Comparison of ENCODE assay signal across 15 mouse cellular contexts in genomic region chr13:75738957-75739356, GRCm38 (mm10). TPM values are rescaled to one million over a fixed set of nuclear protein-coding genes. Genes with fewer than 3 reads are reported as not detected.
DNase-seq lines count a peak whose midpoint lies in the region; ATAC-seq and TF ChIP-seq lines count a peak whose summit lies in the region.
"Had no signal": no experiment of that assay in that cellular context is flagged by ENCODE, and none has a peak within 500 bp of the region (broad histone marks: within the 10 kb centered on the region; RNA-seq: fewer than 3 reads in every experiment).

No protein-coding gene starts in this region.

- no peak overlapping the region for H3K4me2 ChIP-seq in lung, embryonic 15.5 days
- H3K4me2 ChIP-seq in liver, embryonic 14.5 days (ENCODE audit: low read depth), result peak overlapping the region; percentile 65
- H3K4me2 ChIP-seq in stomach, embryonic 16.5 days (ENCODE audit: low read depth, low read length), result no peak overlapping the region
- H3K4me2 ChIP-seq: hindbrain, embryonic 12.5 days; neural tube, embryonic 12.5 days had no signal

- H3K27me3 ChIP-seq in lung, embryonic 15.5 days, result no peaks in the 10 kb centered on the region
- H3K27me3 ChIP-seq in liver, embryonic 14.5 days (ENCODE audit: control insufficient read depth, insufficient read depth, low read length), result no peaks in the 10 kb centered on the region
- H3K27me3 ChIP-seq in stomach, embryonic 16.5 days (ENCODE audit: control insufficient read depth, insufficient read depth, low read length), result no peaks in the 10 kb centered on the region
- H3K27me3 ChIP-seq: hindbrain, embryonic 12.5 days; neural tube, embryonic 12.5 days; Patski had no signal

- H3K9me3 ChIP-seq in lung, embryonic 15.5 days, result no peaks in the 10 kb centered on the region
- H3K9me3 ChIP-seq in liver, embryonic 14.5 days (ENCODE audit: control insufficient read depth, low read length), result no peaks in the 10 kb centered on the region
- no peaks in the 10 kb centered on the region for H3K9me3 ChIP-seq in stomach, embryonic 16.5 days (replicated peaks; ENCODE audit: control insufficient read depth, low read length)
- H3K9me3 ChIP-seq: hindbrain, embryonic 12.5 days; neural tube, embryonic 12.5 days had no signal

- H3K4me1 ChIP-seq in lung, embryonic 15.5 days, result peaks cover 15% of the 10 kb centered on the region; the same call in 1 of the 2 replicates
- peaks cover 80 to 85% of the 10 kb centered on the region in 2 experiments for H3K4me1 ChIP-seq in liver, embryonic 14.5 days (replicated peaks; ENCODE audit: control insufficient read depth in 2 of 2, insufficient read depth in 2 of 2, low read length in 1 of 2)
- H3K4me1 ChIP-seq in stomach, embryonic 16.5 days (ENCODE audit: control insufficient read depth, insufficient read depth, low read length), result peaks cover 14% of the 10 kb centered on the region
- H3K4me1 ChIP-seq: hindbrain, embryonic 12.5 days; neural tube, embryonic 12.5 days had no signal

- peak; percentile 35; the same call in 1 of the 2 replicates for ATAC-seq in lung, embryonic 15.5 days (ENCODE audit: borderline replicate concordance, extremely low read depth, low FRiP score, low TSS enrichment)
- ATAC-seq in erythroblast, adult 5-6 weeks (replicated peaks; ENCODE audit: low FRiP score, poor library complexity, severe bottlenecking), result peak; percentile 79
- ATAC-seq in liver, embryonic 14.5 days (ENCODE audit: insufficient read depth), result peak; percentile 81
- ATAC-seq in stomach, embryonic 16.5 days (ENCODE audit: insufficient read depth, low FRiP score), result 0 out of 2 replicates have a peak, but pooled peaks have one; percentile 40
- ATAC-seq: Patski had no signal

- no peak overlapping the region for H3K9ac ChIP-seq in lung, embryonic 15.5 days
- H3K9ac ChIP-seq in liver, embryonic 14.5 days (replicated peaks), result peak overlapping the region; percentile 59
- no peak overlapping the region for H3K9ac ChIP-seq in stomach, embryonic 16.5 days (ENCODE audit: low read length)
- H3K9ac ChIP-seq: hindbrain, embryonic 12.5 days; neural tube, embryonic 12.5 days had no signal

- H3K27ac ChIP-seq in lung, embryonic 15.5 days, result no peak overlapping the region
- peak overlapping the region; percentile 86 for H3K27ac ChIP-seq in liver, embryonic 14.5 days
- no peak overlapping the region for H3K27ac ChIP-seq in stomach, embryonic 16.5 days (ENCODE audit: low read length)
- H3K27ac ChIP-seq: hindbrain, embryonic 12.5 days; neural tube, embryonic 12.5 days had no signal

- 42% methylated on average over 3 of the region's 3 CpGs for WGBS in lung, embryonic 15.5 days
- 13% methylated on average over 3 of the region's 3 CpGs for WGBS in liver, embryonic 14.5 days (ENCODE audit: insufficient replicate concordance)
- WGBS in stomach, embryonic 16.5 days, result 47% methylated on average over 3 of the region's 3 CpGs

- H3K36me3 ChIP-seq in lung, embryonic 15.5 days, result no peaks in the 10 kb centered on the region
- H3K36me3 ChIP-seq in liver, embryonic 14.5 days (replicated peaks; ENCODE audit: control insufficient read depth, insufficient read depth, low read depth), result peaks cover 8% of the 10 kb centered on the region
- H3K36me3 ChIP-seq in stomach, embryonic 16.5 days (ENCODE audit: control insufficient read depth, insufficient read depth, low read length), result no peaks in the 10 kb centered on the region
- H3K36me3 ChIP-seq: hindbrain, embryonic 12.5 days; neural tube, embryonic 12.5 days had no signal

- TF ChIP-seq EP300 in liver, embryonic 14.5 days (IDR thresholded peaks at IDR 0.05; ENCODE audit: low read depth), result peak; percentile 62; the same call in 1 of the 2 replicates

- no peak for DNase-seq in lung, postnatal 36 days
- DNase-seq in liver, embryonic 14.5 days (ENCODE audit: low read depth in 3 of 3, low spot score in 3 of 3), result no peak
- DNase-seq in adrenal gland, adult (ENCODE audit: inconsistent age in 2 of 2, low spot score in 1 of 2), result no peak
- no peak for DNase-seq in right cerebral cortex, postnatal 4 days
- DNase-seq: adrenal gland, postnatal 25 days; cerebellum, adult 18-20 months; kidney, postnatal 25 days; lung, postnatal 4 days; right cerebral cortex, postnatal 14 days had no signal

- no peak overlapping the region for H3K4me3 ChIP-seq in lung, embryonic 15.5 days
- H3K4me3 ChIP-seq in liver, embryonic 14.5 days (ENCODE audit: insufficient read depth in 1 of 2, low read depth in 2 of 2, low read length in 2 of 2), result peak overlapping the region in 1 of 2 experiments; percentile 12; a peak in 2 of 4 replicates
- H3K4me3 ChIP-seq in stomach, embryonic 16.5 days (replicated peaks; ENCODE audit: low read length), result no peak overlapping the region
- H3K4me3 ChIP-seq: hindbrain, embryonic 12.5 days; neural tube, embryonic 12.5 days had no signal

- TF ChIP-seq CTCF in liver, embryonic 14.5 days (IDR thresholded peaks at IDR 0.05; ENCODE audit: low read depth), result 0 out of 2 replicates have a peak, but pooled peaks have one; percentile 3

RNA-seq across cellular contexts. Expression of gene Ell2, which starts 32.4 kb away (rescaled TPM):
- 6.9 and 8.7 TPM in 2 replicates for polyA plus RNA-seq in lung, embryonic 15.5 days (2015; fragmentation: Nextera tagmentation; extraction: Ambion mirVana)
- 59.4 and 99.9 TPM in 2 replicates for total RNA-seq in erythroblast, adult 5-6 weeks (2015; ENCODE audit: low replicate concordance)
- total RNA-seq in erythroblast, adult 5-6 weeks (2017; ENCODE audit: low replicate concordance), result 60.4 and 93.9 TPM in 2 replicates
- 20.2 and 30.5 TPM in 2 replicates for polyA plus RNA-seq in liver, embryonic 14.5 days (2012; rRNA removed)
- 41.2 and 44.0 TPM in 2 replicates for polyA plus RNA-seq in liver, embryonic 14.5 days (2014; fragmentation: Nextera tagmentation; extraction: Ambion mirVana)
- 17.5 and 19.4 TPM in 2 replicates for polyA plus RNA-seq in stomach, embryonic 16.5 days (2015; fragmentation: Nextera tagmentation; extraction: Ambion mirVana)
